Mouse (Mus musculus) NIH3T3 (cell line): ENCODE results near the gene Tlx3.
A peak's percentile ranks its signal among the peaks of the same experiment; 100 is the strongest.

Experiments
- DNase-seq: peaks from one replicate; pipeline ENCODE4 v3.0.0-alpha.2; 2012; ENCODE audit warnings: low read depth

Gene Tlx3

DNA sequence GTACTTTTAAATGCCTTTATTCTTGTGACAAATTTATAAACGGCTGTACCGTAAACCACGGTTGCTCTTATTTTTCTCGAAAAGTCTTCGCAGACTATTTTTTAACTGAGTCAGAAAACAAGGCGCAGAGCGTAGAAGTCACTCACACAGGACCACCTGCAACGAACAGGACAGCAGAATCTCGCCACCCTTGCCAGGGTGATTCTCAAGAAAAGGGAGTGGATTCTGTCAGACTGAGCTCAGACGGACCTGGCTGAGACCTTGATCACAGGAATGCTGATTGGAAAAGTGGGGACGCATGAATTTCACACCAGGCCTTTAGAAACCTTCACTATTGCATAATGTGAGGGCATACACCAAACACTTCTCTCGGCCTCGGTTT, 6.3 kb downstream of the Tlx3 start:
- DNase-seq, result no peak

DNA sequence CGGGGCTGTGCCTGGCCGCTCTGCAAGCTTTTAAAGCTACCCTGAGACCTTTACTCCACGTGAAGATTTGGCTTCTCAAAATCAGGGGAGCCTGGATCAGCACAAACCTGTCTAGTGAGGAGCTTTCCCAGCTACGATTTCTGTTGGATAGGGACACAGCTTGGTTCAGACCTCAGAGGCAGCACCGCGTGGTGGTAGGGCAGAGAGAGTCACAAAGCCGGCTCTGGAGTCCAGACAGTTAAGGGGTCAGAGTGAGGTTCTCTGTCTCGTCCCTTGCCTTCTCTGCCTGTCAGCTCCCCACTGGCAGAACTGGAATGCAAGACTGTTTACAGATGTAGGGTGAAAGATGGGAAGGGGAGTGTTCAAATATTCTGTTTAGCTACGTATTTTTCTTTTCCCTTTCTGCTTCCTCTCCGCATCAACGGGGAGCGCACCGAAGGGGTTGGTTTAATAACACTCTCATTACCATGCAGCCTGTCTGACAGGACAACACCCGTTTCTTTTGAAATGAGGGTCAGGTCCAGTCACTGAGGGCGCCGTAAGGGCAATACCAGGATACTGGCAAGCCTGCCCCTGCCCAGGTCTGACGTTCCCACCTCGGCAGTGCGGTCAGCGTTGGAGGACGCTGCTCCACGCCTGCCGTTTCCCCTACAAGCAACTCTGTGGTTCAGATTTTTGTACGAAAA, 6.8 kb downstream of the Tlx3 start:
- no peak for DNase-seq

DNA sequence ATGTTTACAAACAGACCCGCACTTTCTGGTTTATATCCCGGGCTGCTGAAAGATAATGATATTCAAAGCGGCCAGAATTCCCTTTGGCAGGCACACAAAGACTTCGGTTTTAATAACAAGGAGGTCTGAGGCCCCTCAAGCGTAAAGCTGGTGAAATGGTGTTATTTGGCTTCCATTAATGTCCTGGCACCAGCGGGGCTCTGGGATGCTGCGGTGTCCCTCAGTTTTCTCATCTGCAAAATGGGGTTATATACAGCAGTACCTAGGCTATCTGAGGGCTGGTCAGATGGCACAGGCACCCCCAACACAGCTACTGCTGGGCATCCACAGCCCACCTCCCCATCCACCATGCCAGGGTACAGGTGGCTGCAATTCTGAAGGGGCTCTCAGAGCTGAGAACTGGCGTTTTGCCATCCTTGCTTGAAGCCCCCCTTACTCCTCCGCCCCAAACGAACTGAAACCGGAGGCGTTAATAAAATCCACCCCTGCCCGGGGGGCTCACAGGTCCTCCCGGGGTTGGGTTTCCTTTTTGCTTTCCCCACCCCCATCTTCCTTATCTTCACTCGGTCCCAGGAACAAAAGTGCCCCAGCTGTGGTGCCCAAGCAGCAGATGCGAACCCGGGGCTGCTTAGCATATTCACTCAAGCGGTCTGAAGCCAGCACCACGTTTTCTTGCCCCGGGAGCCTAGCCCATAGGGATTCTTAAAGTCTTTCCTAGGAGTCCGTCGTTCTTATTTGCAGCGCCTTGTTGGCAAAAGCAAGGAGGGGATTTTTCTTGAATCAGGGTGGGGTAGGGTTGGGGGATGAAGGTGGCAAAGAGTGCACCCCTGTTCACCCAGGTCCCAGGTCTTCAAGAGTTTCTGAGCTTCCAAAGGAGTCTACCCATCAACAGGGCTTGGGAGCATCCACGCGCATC, 7.6 kb downstream of the Tlx3 start:
- no peak for DNase-seq

DNA sequence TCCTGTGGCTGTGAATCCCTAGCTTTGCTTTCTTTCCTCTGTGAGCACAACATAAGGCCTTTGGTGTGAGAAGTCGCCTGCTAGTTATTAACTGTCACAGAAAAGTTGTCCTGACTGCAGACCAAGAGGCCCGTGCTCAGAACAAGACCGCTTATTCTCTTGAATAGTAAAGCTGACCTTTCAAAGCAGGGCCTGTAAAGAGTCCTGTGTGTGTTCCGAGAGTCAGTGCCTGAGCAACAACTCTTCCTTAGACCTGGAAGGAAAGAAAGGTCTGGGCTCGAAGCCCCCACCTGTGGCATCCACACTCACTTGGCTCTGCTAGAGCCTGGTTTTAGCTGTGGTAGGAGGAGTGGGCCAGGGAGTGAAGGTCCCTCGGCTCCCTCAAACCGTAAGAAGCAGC, 8.3 kb downstream of the Tlx3 start:
- DNase-seq, result no peak

DNA sequence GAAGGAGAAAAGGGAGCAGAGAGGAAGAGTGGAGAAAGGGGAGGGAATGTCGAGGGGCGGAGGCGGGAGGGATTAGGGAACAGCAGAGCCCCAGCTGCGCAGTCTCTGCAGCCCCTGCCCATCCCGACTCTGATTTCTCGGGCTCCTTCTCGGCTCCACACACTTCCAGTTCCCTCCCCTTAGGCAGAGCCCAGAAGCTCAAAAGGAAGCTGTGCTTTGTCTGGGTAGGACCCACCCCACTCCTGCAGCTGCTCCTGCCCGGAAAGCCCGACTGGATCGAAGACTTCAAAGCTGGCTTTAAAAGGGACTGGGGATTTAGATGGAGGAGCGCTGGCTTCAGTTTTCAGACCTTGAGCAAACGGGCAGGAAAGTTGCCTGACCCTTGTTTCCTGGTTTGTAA, 9.7 kb downstream of the Tlx3 start:
- no peak for DNase-seq

DNA sequence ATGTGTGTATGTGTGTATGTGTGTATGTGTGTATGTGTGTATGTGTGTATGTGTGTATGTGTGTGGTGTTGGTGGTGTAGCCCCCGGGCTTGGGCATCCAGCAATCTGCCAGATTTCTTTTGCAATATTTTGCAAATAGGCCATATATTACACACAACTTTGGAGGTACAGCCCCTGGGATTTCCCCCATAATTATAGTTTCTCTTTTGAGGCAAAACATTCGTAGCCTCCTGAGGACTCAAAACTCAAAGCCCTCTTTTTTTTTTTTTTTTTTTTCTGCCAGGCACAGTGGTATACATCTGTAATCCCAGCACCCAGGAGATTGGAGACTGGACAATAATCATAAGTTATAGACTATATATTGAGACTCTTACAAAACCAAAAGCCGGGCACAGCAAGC, 21.6 kb downstream of the Tlx3 start:
- DNase-seq, result no peak

DNA sequence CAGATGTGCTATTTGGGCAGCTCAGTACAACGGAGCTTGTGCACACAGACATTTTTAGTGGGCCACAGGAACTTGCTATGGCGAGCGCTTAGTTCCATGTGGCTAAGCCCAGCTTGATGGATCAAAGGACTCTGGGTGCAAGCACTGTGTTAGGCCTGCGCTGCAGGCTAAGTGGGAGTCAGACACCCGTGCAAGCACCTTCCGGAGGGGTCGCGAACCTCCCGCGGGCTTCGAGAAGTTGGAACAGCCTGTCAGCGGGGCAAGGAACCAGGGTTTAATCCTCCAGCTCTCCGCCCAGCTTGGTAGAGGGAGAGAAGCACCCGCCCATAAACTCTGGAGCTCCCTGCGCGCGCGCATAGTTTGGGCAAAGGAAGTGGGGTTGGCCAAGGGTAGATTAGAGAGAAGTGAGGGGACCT, 22.7 kb downstream of the Tlx3 start:
- no peak for DNase-seq

DNA sequence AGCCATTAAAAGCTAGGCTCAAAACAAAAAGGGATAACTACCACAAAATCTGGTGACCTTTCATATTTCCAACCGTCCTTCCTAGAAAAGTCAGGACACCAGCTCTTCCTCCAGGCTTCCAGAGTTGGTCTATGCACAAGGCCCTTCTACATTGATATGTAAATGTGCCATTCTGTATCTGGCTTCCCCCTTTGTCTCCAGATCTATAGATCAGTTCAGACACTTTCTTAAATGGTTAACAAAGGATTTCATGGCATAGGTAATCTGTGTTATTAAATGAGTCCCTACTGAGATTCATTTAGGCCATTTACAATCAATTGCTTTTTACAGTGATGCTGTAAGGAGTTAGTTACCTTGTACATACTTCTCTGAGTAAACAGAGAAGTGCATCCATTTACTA, 23.6 kb downstream of the Tlx3 start:
- no peak for DNase-seq

DNA sequence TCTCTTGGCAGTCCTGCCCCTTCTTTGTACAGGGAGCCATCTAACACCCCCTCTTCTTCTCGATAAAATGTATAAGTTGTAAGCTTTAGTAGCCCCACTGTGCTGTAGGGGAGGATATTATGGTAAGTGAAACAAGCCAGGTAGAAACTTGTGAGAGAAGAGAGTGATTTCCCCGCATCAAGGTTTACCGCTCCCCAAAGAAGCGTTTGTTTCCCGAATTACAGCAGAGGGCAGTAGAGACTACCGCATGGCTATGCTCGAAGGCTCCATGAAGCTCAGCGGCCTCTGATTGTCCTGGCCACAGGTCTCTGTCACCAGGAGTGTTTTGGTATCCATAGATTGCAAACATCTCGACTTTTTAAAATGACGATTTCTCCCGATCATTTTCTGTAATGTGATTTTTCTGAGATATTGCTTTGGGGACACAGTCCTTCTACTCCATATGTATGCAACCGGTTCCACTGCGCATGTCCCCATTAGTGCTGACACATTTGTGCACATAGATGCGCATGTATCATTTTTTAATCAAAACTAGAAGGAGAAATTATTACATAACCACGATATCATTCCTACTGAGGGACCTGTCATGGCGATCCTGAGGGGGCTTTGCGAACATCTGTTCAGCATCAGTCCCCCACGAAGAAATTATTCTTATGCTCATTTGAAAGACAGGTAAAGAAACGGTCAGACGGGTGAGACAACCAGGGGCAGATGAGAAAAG, 26.7 kb downstream of the Tlx3 start:
- peak; percentile 67 for DNase-seq

DNA sequence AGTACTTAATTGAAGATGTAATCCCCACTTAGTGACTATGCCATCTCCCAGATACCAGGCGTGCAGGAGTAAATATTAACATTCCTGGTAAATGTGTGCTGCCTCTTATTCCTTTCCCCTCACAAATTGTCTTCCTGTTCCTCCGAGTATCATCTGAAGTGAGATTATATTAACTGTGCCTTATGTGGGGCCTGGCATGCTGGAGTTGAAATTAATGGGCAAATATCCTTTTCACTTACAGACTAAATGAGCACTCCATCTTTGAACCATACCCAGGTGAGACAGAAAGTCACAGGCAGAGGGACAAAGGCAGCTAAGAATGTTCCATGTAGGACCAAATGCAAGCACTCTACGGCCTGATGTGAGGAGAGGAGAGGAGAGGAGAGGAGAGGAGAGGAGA, 27.6 kb downstream of the Tlx3 start:
- no peak for DNase-seq

DNA sequence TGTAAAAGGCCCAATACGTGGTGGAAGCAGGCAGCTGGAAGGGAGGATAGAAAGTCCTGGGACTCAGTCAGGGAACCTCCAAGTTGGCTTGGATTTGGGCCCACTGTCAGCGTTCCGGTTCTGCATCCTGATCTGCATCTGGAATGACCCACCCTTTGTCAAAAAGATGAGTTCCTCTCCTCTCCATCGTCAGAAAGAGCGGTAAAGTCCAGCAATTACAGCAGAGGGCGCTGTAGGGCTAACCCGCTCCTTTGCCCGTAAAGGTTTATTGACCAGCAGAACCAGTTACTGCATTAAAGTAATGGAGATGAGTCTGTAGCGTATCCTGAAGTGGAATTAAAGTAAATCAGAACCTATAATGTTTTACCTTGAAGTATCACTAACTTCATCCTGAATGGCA, 32.9 kb downstream of the Tlx3 start:
- peak; percentile 74 for DNase-seq

DNA sequence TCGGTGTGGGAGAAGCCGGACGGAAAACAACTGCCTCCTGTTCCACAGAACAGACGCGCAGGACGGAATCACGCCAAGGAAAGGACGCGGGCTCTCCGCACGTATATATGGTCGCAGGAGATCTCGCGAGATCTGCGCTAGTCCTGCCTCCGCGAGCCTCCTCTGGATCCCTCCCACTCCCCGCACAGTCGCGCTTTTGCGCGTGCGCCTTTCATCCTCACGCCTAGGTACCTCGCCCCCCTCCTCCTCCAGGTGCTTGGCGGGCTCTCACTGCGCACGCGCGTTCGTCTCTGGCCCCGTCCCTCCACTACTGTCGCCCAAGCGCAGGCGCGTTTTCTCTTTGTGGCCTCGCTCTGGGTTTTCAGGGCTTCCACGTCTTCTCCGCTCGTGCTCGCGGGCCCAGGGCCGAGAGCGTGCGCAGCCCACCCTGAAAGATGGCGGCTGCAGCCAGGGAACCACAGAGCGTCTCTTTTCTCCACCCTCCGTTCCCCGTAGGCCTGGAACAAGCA, 40.3 kb downstream of the Tlx3 start, which contains the start of gene Npm1:
Gene Npm1 (minus strand): TSS at position 209 of the 509 bp plus-strand sequence.
- DNase-seq, result peak; percentile 100

DNA sequence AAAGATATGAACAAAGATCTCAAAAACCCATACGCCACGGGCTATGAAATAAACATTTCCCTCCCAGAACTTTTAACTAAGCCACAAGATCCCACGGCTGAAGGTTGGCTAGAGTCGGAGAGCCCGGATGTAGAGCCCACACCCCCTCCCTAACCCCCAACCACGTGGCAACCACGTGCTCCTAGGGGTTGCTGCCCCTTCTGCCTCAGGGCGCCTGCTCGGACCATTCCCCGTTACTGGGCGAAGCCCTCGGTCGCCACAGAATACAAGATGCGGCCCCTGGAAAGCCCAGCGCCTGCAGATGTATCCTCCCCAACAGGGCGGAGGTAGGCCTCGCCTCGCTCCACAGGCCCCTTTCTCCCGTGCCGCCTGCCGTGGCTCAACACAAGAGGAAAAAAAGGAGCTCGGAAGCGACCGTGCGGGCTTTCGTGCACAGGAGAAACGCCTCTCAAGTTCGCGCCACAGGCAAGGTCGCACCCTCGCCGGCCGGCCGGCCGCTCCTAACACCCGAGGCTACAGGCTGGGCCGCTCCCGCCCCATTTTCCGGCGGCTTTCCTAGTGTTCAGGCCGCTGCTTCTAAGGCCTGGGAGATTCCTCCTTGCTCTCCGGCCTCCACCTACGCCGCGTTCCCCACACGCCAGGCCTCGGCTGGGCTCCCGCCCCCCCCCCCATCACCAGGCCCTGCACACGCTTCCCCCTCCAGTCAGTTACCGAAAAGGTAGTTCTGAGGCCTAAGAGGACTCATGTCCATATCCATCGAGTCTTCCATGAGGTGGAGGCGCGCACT, 41.0 kb downstream of the Tlx3 start:
- DNase-seq, result peak; percentile 87

DNA sequence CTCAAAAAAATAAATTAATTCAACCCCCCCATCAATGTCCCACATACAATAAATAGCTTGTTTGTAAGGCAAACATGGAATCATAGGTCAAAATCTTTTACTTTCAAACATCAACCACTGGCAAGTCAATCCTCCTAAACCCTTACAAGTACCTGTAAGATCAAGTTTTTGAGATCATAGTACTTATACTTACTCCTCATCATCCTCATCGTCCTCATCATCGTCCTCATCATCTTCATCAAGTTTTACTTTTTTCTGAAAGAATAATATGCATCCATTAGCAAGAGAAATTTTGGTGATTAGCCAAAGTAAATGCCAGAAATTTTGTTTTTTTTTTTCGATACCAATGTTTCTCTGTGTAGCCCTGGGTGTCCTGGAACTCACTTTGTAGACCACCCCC, 43.6 kb downstream of the Tlx3 start:
- no peak for DNase-seq

DNA sequence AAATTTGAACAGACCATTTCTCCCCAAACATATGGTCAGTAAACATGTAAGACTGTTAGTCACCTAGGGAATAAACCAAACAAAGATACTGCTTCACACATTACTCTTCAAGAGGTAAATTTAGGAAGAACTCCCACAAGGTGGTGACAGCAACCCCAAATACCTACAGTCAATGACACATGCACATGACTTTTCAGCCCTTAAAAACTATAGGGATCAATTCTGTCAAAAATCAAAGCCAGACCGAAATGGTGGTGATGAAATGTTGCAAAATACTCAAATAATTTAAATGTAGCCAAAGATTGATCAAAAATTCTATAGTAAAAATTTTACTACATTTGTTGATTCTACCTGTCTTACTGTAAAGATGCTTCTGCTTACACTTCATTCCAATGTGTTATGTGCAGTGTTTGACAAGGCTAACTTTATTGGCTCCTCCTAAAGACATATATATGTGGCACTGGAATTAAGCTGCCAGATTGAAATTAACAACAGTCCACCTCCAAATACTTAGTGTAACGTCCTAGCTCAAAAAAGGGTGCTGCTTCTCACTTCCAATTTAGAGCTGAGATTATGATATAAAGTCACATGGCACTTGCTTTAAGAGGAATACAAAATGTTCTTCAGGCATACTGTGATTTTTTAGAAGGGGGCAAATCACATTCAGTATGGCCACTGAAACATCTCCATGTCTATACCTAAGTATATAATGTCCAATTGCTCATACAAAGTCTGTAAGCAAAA, 45.8 kb downstream of the Tlx3 start:
- no peak for DNase-seq

DNA sequence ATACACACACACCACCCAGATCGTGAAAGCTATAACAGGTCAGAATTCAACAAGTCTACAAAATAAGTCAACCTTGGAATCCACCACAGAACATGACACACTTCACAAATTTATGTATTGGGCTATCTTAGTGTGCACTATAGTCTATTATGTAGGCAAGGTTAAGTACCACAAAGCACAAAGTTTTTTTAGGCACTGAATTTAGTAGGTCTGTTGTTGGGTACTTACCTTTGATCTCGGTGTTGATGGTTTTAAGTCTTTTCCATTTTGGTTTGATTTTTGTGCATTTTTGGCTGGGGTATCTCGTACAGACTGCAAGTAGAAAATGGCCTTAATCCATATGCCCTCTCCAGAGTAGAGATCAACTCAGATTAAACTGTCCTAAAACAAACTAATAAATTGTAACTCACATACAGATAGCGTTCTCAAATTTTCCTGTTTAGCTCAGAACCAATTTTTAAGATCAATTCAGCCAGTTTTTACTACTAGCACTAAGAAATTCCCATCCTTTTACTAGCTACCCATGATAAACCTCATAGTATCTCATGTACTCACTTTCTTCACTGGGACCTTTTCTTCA, 46.9 kb downstream of the Tlx3 start:
- DNase-seq, result no peak

DNA sequence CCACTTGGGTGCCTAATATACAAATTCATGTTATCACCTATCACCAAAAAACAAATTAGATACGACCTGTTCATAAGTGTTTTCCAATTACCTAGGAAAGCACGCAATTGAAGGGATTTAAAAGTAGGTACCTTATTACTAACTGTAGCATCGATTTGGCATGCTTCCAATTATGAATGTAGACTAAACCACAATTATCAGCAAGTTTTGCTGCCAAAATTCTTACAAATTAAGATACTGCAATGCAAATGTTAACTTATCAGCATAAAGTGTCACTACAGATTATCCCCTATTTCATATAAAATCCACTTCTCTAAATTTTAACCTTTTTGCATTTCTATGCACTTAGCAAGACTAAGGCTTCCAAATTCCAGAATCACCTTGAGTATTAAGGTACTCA, 48.9 kb downstream of the Tlx3 start:
- no peak for DNase-seq

DNA sequence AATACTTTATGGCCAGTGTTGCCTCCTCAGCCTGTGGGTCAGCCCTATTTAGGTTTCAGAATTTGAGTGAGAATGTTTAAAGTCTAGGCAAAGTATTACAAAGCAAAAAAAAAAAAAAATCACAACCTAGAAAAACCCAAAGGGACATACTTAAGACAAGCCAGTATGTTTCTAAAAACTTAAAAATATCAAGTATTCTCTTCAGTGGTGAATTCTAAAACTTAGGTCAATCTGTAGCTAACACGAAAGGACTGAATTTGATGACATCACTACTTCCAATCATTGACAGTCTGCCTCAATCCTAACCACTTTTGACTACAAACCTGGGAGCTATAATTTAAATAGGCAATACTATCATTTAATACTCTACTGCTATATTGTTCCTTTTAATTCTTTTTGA, 50.4 kb downstream of the Tlx3 start:
- no peak for DNase-seq

DNA sequence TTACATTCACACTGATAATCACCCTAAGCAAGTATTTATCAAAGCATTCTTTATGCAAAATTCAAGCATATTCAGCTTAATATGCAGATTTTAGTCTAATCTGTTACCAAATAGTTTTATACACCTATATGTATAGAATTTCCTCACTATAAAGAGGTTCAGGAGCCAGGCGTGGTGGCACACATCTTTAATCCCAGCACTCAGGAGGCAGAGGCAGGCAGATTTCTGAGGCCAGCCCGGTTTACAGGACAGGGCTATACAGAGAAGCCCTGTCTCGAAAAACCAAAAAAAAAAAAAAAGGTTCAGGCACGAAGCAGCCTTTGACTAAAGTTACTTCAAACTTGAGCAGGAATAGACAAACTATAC, 51.6 kb downstream of the Tlx3 start:
- no peak for DNase-seq

DNA sequence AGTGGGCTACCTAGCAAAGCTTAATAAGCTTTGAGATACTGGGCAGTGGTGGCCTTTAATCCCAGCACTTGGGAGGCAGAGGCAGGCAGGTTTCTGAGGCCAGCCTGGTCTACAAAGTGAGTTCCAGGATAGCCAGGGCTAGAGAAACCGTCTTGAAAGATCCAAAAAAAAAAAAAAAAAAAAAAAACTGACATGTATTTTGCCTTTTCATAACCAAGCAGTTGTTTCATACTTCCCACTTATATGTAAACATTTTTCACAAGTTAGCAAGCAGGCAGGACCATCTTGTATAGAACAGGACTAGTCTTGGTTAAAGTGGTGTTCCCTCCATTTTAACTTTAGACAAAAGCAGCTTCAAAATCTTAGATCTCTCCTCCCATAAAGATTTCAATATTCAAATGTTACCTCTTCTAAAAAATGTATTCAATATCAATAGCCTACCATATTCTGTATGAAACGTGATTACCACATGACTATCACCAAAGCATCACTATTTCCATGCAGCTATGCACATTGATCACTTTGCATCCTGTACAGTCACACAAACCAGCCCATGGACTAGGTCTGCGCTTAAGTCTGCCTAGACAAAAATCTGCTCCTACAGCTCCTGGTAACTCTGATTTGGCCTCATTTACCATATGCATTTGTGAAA, 52.1 kb downstream of the Tlx3 start:
- no peak for DNase-seq
